Mouse (Mus musculus) hindbrain, embryonic 14.5 days (tissue): ENCODE results near the gene Rexo1. TPM values are rescaled to one million over a fixed set of nuclear protein-coding genes. Genes with fewer than 3 reads are reported as not detected.

Experiments
- ATAC-seq: fragments of 200-750 bp; cut with Nextera tagmentation; 2 replicates; pipeline ENCODE4 v1.8.0; 2017; ENCODE audit warnings: moderate number of reproducible peaks, mild to moderate bottlenecking, moderate TSS enrichment, moderate library complexity; ENCODE audit not compliant: low FRiP score
- DNase-seq: peaks from one replicate; pipeline ENCODE4 v3.0.0-alpha.2; 2015; ENCODE audit warnings: low spot score
- H3K27ac ChIP-seq: fragments of 300-500 bp; sonication (generic); 2 replicates; pipeline ENCODE4 v1.5.1; 2014; ENCODE audit warnings: mild to moderate bottlenecking, moderate library complexity
- H3K27me3 ChIP-seq: fragments of 300-500 bp; sonication (generic); 2 replicates; pipeline ENCODE4 v1.6.1; 2014; ENCODE audit warnings: mild to moderate bottlenecking, low read length, mixed read lengths; ENCODE audit not compliant: control insufficient read depth, insufficient read depth
- H3K36me3 ChIP-seq: fragments of 300-500 bp; sonication (generic); replicated peaks from 2 replicates; pipeline ENCODE4 v1.6.1; 2014; ENCODE audit not compliant: control insufficient read depth, insufficient read depth
- H3K4me1 ChIP-seq: fragments of 300-500 bp; sonication (generic); replicated peaks from 2 replicates; pipeline ENCODE4 v1.6.1; 2014; ENCODE audit warnings: antibody characterized with exemption, low read length, mixed read lengths; ENCODE audit not compliant: control insufficient read depth, insufficient read depth
- H3K4me2 ChIP-seq: fragments of 300-500 bp; sonication (generic); replicated peaks from 2 replicates; pipeline ENCODE4 v1.6.1; 2014; ENCODE audit warnings: mild to moderate bottlenecking, moderate library complexity
- H3K4me3 ChIP-seq: fragments of 300-500 bp; sonication (generic); replicated peaks from 2 replicates; pipeline ENCODE4 v1.5.1; 2014; ENCODE audit warnings: mild to moderate bottlenecking, low read length
- H3K9ac ChIP-seq: fragments of 300-500 bp; sonication (generic); 2 replicates; pipeline ENCODE4 v1.6.1; 2014
- H3K9me3 ChIP-seq: fragments of 300-500 bp; sonication (generic); 2 replicates; pipeline ENCODE4 v1.6.1; 2016; ENCODE audit warnings: low read length; ENCODE audit not compliant: control insufficient read depth
- WGBS: fragments of 180-500 bp; shearing (Covaris S2); extraction: QIAGEN DNeasy Blood & Tissue Kit; methylation state at CpG from one replicate; pipeline ENCODE4 v1.1.7; 2014; 5-methylcytosine and 5-hydroxymethylcytosine counted together
- polyA plus RNA-seq: library from polyadenylated mRNA; unstranded; fragments of >200 nt; fragmentation: Nextera tagmentation; extraction: Ambion mirVana; gene quantifications from 2 replicates; pipeline ENCODE4 v1.2.1, GENCODE M21; 2014

Gene Rexo1
- polyA plus RNA-seq, 1 experiment from 2014 or later = 30.8 TPM

DNA sequence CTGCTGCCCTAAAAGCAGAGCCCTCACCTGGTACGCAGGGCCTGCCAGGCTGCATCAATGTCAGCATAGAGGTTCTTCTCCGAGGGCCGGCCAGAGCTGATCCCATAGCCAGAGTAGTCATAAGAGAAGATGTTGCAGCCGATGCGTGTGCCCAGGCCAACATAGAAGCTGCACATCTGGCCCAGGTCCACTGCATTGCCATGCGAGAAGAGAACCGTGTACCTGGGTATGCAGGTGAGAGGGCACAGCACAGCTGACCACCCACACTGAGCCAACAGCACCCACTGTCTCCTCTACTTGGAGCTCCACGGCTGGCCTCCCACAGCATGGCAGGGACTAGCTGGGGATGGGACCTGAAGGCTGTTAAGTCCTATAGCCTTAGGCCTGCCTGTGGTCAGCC is 24.2 kb upstream of the Rexo1 start:
- Histone ChIP-seq H3K4me2 (no peak overlapping the region; the same call in 1 of the 2 replicates), H3K27me3 (no peaks in the 10 kb centered on the region), H3K4me3 (no peak overlapping the region; the same call in 1 of the 2 replicates), H3K9ac (no peak overlapping the region), H3K36me3 (peaks cover 28% of the 10 kb centered on the region), H3K9me3 (no peaks in the 10 kb centered on the region), H3K27ac (no peak overlapping the region), H3K4me1 (peaks cover 23% of the 10 kb centered on the region)
- ATAC-seq (no peak), DNase-seq (no peak)
- 97% methylated on average over 8 of the region's 8 CpGs for WGBS

DNA sequence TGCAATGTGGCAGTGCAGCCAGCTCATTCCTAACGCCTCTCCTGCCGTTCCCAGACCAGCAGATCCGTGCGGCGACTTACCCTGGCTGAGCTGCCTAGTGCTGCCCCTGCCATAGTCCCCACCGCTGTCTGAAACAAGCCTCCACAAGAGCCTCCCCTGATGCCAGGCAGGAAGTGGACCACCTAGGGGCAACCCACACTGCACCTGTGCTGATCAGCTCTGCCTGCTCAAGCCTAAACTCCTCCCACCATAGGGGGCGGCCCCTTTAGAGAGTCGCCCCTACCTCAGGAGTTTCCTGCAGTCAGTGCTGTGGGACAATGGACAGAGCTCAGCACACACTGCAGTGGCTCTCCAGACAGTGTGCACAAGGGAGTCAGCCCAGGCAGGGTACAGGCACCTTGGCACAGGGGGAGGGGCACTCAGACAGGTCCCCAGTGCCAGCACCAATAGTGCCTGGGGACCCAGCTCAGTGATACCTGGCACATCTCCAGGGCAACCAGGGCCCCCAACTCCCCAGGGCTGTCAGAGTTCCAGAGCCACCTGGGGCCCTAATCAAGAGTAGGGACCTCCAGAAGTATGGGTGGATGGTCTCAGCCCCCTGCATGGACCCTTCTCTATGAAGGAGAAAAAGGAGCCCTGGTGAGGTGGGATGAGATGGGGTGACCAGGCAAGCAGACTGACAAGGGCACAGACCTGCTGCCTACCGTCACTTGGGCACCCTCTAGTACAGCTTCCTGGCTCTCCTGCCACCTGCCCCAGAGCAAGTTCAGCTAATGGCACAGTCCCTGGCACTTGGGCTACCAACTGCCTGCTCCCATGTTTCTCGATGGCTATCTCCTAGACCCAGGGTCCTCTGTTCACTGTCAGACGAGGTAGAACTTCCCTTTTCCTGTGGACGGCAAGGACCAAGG is 23.5 kb upstream of the Rexo1 start:
- ATAC-seq (no peak), DNase-seq (no peak)
- 74% methylated on average over 12 of the region's 12 CpGs for WGBS
- Histone ChIP-seq H3K4me1 (peaks cover 23% of the 10 kb centered on the region), H3K4me3 (no peak overlapping the region), H3K36me3 (peaks cover 28% of the 10 kb centered on the region), H3K9me3 (no peaks in the 10 kb centered on the region), H3K4me2 (no peak overlapping the region; the same call in 1 of the 2 replicates), H3K27ac (no peak overlapping the region), H3K27me3 (no peaks in the 10 kb centered on the region), H3K9ac (no peak overlapping the region)

DNA sequence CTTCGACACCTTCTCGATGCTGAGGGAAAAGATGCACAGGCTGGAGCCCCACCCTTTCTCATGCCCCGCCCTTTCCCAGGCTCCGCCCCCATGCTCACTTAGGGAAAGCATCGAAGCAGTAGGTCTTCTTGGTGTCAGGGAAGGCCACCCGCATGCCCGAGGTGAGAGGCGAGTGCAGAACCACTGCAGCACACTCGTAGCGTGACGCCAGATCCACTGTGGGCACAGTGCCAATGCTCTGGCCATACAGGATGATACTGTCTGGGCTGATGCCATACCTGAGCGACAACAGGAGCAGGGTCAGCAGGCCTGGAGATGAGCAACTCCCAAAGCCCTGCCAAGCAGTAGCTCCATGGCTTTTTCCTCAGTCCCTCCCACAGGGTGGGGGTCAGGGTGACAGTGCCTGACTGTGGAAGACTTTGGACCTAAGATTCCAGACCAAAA is 22.7 kb upstream of the Rexo1 start:
- 65% methylated on average over 12 of the region's 12 CpGs for WGBS
- no peaks in the 10 kb centered on the region for H3K27me3 ChIP-seq
- no peaks in the 10 kb centered on the region for H3K9me3 ChIP-seq
- H3K9ac ChIP-seq = no peak overlapping the region
- peaks cover 28% of the 10 kb centered on the region for H3K36me3 ChIP-seq
- ATAC-seq (no peak), DNase-seq (no peak)
- no peak overlapping the region for H3K27ac ChIP-seq
- H3K4me1 ChIP-seq = peaks cover 17% of the 10 kb centered on the region
- H3K4me3 ChIP-seq = no peak overlapping the region
- H3K4me2 ChIP-seq = no peak overlapping the region; the same call in 1 of the 2 replicates

DNA sequence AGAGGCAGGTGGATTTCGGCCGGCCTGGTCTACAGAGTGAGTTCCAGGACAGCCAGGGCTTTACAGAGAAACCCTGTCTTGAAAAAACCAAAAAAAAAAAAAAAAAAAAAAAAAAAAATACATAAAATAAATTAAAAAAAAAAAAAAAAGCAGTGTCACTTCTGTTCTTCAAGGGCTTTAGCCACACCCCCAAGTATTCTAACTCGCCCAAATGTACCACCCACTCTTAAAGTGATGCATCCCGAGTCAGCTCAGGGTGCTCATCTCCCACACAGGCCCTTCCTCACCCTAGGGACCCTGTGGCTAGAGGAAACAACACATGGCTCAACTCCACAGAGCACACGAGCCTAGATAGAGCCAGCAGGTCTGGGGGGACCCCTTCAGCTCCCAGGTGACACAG is 21.7 kb upstream of the Rexo1 start:
- WGBS = 93% methylated on average over 5 of the region's 5 CpGs
- Histone ChIP-seq H3K9ac (no peak overlapping the region), H3K4me1 (peaks cover 7% of the 10 kb centered on the region), H3K9me3 (no peaks in the 10 kb centered on the region), H3K4me3 (no peak overlapping the region), H3K36me3 (peaks cover 28% of the 10 kb centered on the region), H3K27ac (no peak overlapping the region), H3K27me3 (no peaks in the 10 kb centered on the region), H3K4me2 (no peak overlapping the region)
- DNase-seq (no peak), ATAC-seq (no peak)

DNA sequence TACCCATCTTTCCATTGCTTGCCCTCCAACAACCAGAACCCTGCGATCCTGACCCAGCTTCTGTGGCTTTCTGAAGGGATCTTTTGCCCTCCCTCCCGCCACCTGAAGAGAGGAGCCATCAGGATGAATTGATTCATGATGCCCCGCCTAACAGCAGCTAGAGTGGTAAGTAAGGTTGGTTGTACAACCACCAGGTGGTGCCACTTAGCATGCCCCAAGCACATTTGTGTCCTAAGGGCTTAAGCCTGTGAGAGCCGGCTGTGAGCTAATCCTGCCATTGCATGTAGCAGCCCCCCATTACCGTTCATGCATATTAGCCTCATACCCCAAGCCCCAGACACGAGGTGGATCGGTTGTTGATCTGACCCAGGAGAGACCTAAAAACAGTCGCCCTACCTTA is 17.6 kb upstream of the Rexo1 start:
- Histone ChIP-seq H3K9ac (no peak overlapping the region), H3K9me3 (no peaks in the 10 kb centered on the region), H3K36me3 (peaks cover 13% of the 10 kb centered on the region), H3K27ac (no peak overlapping the region), H3K4me3 (no peak overlapping the region), H3K27me3 (no peaks in the 10 kb centered on the region), H3K4me1 (peaks cover 24% of the 10 kb centered on the region), H3K4me2 (peak overlapping the region; percentile 88)
- 5% methylated on average over 8 of the region's 8 CpGs for WGBS
- ATAC-seq (no peak), DNase-seq (peak; percentile 50)

DNA sequence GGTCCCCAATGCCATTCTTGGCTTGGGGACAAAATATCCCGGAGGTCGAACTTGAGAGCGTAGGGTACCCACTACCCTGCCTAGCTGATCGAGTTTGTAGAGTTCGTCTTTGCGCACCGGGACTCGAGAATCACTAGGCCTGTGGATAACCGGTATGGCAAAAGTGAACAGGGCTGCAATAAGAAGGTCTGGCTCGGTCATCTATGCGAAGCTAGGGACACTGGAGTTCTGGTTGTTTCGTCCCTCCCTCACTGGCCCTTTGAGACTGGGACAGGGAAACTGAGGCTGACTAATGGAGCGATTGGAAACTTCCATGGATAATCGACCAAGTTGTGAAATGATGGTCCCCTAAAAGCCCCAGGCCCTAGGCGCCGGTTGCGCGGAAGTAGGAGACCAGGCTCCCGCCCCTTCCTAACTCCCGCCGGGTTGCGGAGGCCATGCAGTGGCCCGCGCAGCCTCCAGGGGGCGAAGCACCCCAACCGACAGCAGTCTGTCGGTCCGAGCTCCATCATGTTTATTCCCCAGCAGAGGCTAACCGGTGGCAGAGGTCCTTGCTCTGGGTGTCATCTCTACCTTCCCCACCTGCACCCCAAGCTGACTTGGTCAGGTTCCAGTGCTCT is 16.9 kb upstream of the Rexo1 start:
- Histone ChIP-seq H3K4me1 (peaks cover 27% of the 10 kb centered on the region), H3K9me3 (no peaks in the 10 kb centered on the region), H3K27me3 (no peaks in the 10 kb centered on the region), H3K27ac (0 out of 2 replicates have a peak overlapping the region, but pooled peaks have one; percentile 81), H3K4me3 (peak overlapping the region; percentile 83), H3K4me2 (peak overlapping the region; percentile 88), H3K9ac (peak overlapping the region; percentile 80), H3K36me3 (peaks cover 10% of the 10 kb centered on the region)
- 0% methylated on average over 29 of the region's 29 CpGs for WGBS
- ATAC-seq (peak; percentile 22; the same call in 1 of the 2 replicates), DNase-seq (peak; percentile 61)

DNA sequence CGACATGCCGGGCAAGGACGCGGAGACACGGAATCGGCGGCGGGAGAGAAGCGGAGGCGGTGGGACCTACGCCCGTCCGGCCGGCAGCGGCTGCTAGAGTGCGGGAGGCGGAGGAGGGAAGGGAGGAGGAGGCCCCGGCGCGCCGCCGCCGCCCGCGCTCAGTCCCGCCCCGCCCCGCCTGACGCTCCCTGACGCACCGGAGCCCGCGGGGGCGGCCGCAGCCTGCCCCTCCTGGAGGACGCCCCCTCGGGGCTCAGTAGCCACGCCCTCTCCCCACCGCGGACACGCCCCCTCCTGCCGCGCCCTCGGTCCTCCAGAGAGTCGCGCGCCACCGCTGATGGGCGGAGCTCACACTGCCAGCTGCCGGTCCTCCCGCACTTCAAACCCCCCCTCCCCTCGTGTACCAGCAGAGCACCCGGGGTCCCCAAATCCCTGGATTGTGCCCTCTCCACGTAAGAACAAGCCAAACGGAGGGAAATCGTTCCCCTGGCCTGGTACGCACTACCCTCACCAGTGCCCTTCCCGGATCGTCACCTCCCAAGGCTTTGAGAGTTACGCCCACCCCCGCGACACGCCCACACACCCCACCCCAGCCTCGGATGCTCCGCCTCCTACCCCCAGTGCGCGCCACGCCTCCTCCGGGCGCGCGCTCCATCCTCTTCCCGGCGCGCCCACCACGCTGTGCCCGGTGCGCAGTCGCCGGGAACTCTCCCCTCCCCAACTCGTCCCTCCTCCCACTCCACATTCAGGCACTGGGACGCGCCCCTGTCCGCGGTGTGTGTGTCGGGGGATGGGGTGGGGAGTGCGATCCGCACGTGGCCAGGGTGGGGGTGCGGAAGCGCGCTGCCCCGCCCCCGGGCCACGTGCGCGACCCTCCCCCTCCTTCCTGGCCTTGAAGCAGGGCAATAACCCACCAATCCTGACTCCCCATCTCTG is 16.1 kb upstream of the Rexo1 start, which contains the start of gene Klf16:
Gene Klf16, minus strand, starts transcription at position 127 of the 936 bp plus-strand sequence.
- Histone ChIP-seq H3K4me2 (peak within 1 kb of the TSS; percentile 88), H3K36me3 (peaks cover 6% of the 10 kb centered on the region; the same call in 1 of the 2 replicates), H3K4me3 (peak within 1 kb of the TSS; percentile 83), H3K9ac (peak within 1 kb of the TSS; percentile 80), H3K27ac (peak within 1 kb of the TSS; percentile 81), H3K9me3 (no peaks in the 10 kb centered on the region), H3K27me3 (no peaks in the 10 kb centered on the region), H3K4me1 (peaks cover 27% of the 10 kb centered on the region)
- ATAC-seq = peak; percentile 78
- peak; percentile 92 for DNase-seq
- WGBS = under 1% methylated on average over 76 of the region's 97 CpGs

DNA sequence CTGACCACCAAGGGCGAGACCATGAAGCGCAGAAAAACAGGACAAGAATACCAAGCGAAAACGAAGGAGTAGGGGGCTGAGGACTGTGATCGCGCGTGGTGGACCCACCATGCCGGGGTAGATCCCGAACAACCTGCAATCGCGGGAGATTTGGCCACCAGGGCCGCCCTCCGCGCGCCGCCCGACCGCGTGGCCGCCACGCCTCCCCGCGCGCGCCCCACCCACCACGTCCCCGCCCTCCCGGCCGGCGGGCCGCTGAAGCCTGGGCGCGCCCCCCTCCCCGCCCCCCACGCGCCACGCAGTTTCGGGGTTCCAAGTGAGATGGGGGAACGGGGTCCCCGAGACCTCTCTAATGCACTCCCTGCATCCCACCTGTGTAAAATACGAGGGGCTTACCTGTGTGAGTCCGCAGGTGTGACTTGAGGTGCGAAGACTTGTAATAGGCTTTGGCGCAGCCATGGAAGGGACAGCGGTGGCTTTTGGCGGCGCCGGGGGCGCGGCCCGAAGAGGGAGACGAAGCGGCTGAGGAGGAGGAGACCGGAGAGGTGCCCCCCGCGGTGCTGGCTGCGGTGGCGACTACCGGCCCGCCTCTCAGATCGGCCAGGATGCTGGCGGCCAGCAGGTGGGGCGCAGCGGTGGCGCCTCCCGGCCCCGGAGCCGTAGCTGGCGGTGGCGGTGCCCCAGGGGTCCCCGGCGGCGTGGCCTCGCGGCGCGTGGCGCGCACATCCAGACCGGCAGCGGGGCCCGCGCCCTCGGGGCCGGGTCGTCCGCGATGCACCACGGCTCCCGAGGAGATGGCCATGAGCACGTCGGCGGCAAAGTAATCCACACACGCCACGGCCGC is 15.2 kb upstream of the Rexo1 start:
- DNase-seq = no peak
- H3K27ac ChIP-seq = peak overlapping the region; percentile 81
- peak overlapping the region; percentile 88 for H3K4me2 ChIP-seq
- no peaks in the 10 kb centered on the region for H3K9me3 ChIP-seq
- no peak for ATAC-seq
- H3K9ac ChIP-seq = peak overlapping the region; percentile 80
- WGBS = under 1% methylated on average over 87 of the region's 96 CpGs
- no peaks in the 10 kb centered on the region for H3K27me3 ChIP-seq
- H3K4me3 ChIP-seq = peak overlapping the region; percentile 83
- H3K36me3 ChIP-seq = no peaks in the 10 kb centered on the region
- H3K4me1 ChIP-seq = peaks cover 28% of the 10 kb centered on the region
